Mouse (Mus musculus) lung, postnatal 10 days (tissue): ENCODE results near the gene Gm11007.
"Not testable (repeated sequence)": the region's sequence is repeated elsewhere in the genome, so short reads cannot be mapped to it uniquely, and the experiment has no call there.

ENCODE experiments used
- DNase-seq: peaks from one replicate; pipeline ENCODE4 v3.0.0; 2021

Gene Gm11007

DNA sequence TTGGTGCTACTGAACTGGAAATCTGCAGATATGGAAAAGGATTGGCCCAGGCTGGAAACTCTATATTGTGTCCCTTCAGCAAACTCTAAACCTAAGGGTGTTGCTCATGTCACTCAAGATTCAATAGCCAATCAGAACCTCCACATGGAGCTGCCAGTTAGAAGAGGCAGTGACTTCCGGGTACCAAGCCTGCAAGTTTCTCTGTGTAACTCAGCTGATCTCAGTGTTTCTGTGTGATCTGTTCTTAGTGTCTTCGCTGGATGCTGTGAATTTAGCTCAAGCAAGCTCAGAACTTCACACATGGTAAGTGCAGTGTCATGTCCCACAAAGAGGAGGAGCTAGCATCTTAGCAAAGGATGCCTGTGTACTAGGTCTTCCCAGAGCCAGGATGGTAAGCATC, at the start of gene Gm11007:
Gm11007 (plus strand) TSS at position 301 of the 400 bp plus-strand sequence.
- not testable (repeated sequence) for DNase-seq
